Mouse (Mus musculus) forebrain, embryonic 12.5 days (tissue): ENCODE results near the gene Fkbp7. TPM values are rescaled to one million over a fixed set of nuclear protein-coding genes. Genes with fewer than 3 reads are reported as not detected.
A peak's percentile ranks its signal among the peaks of the same experiment; 100 is the strongest.

Experiments
- ATAC-seq: fragments of 200-750 bp; cut with Nextera tagmentation; 2 replicates; pipeline ENCODE4 v1.8.0; 2017; ENCODE audit warnings: moderate TSS enrichment; ENCODE audit not compliant: low FRiP score
- H3K27ac ChIP-seq: fragments of 300-500 bp; sonication (generic); 2 replicates; pipeline ENCODE4 v1.5.1; 2016; ENCODE audit warnings: mild to moderate bottlenecking
- H3K27me3 ChIP-seq: fragments of 300-500 bp; sonication (generic); 2 replicates; pipeline ENCODE4 v1.6.1; 2016; ENCODE audit warnings: mild to moderate bottlenecking
- H3K36me3 ChIP-seq: fragments of 300-500 bp; sonication (generic); replicated peaks from 2 replicates; pipeline ENCODE4 v1.6.1; 2016; ENCODE audit warnings: mild to moderate bottlenecking
- H3K4me1 ChIP-seq: fragments of 300-500 bp; sonication (generic); 2 replicates; pipeline ENCODE4 v1.6.1; 2016
- H3K4me2 ChIP-seq: fragments of 300-500 bp; sonication (generic); 2 replicates; pipeline ENCODE4 v1.6.1; 2016; ENCODE audit warnings: mild to moderate bottlenecking, moderate library complexity
- H3K4me3 ChIP-seq: fragments of 300-500 bp; sonication (generic); replicated peaks from 2 replicates; pipeline ENCODE4 v1.5.1; 2016; ENCODE audit warnings: mild to moderate bottlenecking
- H3K9ac ChIP-seq: fragments of 300-500 bp; sonication (generic); 2 replicates; pipeline ENCODE4 v1.6.1; 2016; ENCODE audit warnings: mild to moderate bottlenecking
- H3K9me3 ChIP-seq: fragments of 300-500 bp; sonication (generic); 2 replicates; pipeline ENCODE4 v1.6.1; 2016
- WGBS: fragments of 180-500 bp; shearing (Covaris S2); methylation state at CpG from one replicate; pipeline ENCODE4 v1.1.7; 2016; 5-methylcytosine and 5-hydroxymethylcytosine counted together
- polyA plus RNA-seq: library from polyadenylated mRNA; unstranded; fragments of >200 nt; fragmentation: Nextera tagmentation; extraction: Ambion mirVana; gene quantifications from 2 replicates; pipeline ENCODE4 v1.2.1, GENCODE M21; 2016

Fkbp7 gene
- polyA plus RNA-seq, 1 experiment from 2014 or later: 16.9 TPM

- ATAC-seq: no peak
- Histone ChIP-seq H3K36me3 (peaks cover 44% of the 10 kb centered on the region), H3K4me3 (no peak overlapping the region), H3K27ac (no peak overlapping the region), H3K27me3 (no peaks in the 10 kb centered on the region), H3K4me2 (no peak overlapping the region), H3K9ac (no peak overlapping the region), H3K4me1 (no peaks in the 10 kb centered on the region), H3K9me3 (peaks cover 6% of the 10 kb centered on the region)
- WGBS: 85% methylated on average over 1 of the region's 1 CpGs
Observed at GRCm38 (mm10) chr2:76621724-76622123, 51.2 kb downstream of the Fkbp7 start.

- WGBS: 93% methylated on average over 5 of the region's 5 CpGs
Observed at GRCm38 (mm10) chr2:76620188-76620587, 52.7 kb downstream of the Fkbp7 start.

GRCm38 (mm10) chr2:76618078-76618477, 54.8 kb downstream of the Fkbp7 start:
- Histone ChIP-seq H3K4me3 (no peak overlapping the region), H3K27ac (no peak overlapping the region), H3K27me3 (no peaks in the 10 kb centered on the region), H3K9me3 (no peaks in the 10 kb centered on the region), H3K36me3 (peaks cover 9% of the 10 kb centered on the region), H3K4me1 (no peaks in the 10 kb centered on the region), H3K4me2 (no peak overlapping the region), H3K9ac (no peak overlapping the region)
- ATAC-seq: 0 out of 2 replicates have a peak, but pooled peaks have one; percentile 33
- WGBS: 54% methylated on average over 1 of the region's 1 CpGs

More at GRCm38 (mm10) chr2:76620188-76620587, 52.7 kb downstream of the Fkbp7 start:
- no peak overlapping the region for H3K9ac ChIP-seq
- no peak for ATAC-seq
- no peaks in the 10 kb centered on the region for H3K9me3 ChIP-seq
- no peak overlapping the region for H3K27ac ChIP-seq
- no peak overlapping the region for H3K4me3 ChIP-seq
- no peak overlapping the region for H3K4me2 ChIP-seq
- H3K36me3 ChIP-seq: peaks cover 28% of the 10 kb centered on the region
- H3K27me3 ChIP-seq: no peaks in the 10 kb centered on the region
- H3K4me1 ChIP-seq: no peaks in the 10 kb centered on the region

Other genes with a start within 250 kb of the Fkbp7 start
- gene Prkra, start 25.1 kb downstream of the Fkbp7 start, polyA plus RNA-seq: 92.2 and 93.9 TPM in 2 replicates
- 0.91 and 1.3 TPM in 2 replicates for gene Pjvk, start 24.6 kb downstream of the Fkbp7 start, polyA plus RNA-seq
- 11.9 and 14.7 TPM in 2 replicates for gene Plekha3, start 2.2 kb upstream of the Fkbp7 start, polyA plus RNA-seq